Mouse (Mus musculus) right cerebral cortex, postnatal 10 days (tissue): ENCODE measurements around the gene Cacna1c.

Experiments
- DNase-seq, 2 experiments: peaks; one replicate each; pipeline ENCODE4 v3.0.0; 2021; ENCODE audit warnings: low spot score in 2 of 2

Gene Cacna1c

DNA sequence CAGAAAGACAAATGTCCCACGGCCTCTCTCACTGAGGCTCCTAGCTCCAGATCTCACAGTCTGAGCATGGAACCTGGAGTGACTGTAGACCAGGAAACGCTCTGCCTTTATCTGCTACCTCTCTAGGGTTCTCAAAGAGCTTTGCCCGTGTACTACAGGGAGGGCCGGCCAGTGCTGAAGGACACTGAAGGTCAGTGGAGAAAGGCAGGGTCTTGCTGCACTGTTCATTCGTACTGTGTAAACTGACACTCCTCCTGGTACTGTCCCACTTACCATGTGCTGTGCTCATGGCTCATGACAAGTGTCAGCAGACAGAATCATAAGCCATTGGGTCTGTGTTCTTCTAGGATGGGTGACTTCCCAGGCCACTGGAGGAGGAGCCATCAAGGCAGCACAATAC is 17.2 kb upstream of the Cacna1c start:
- DNase-seq: peak; percentile 15

DNA sequence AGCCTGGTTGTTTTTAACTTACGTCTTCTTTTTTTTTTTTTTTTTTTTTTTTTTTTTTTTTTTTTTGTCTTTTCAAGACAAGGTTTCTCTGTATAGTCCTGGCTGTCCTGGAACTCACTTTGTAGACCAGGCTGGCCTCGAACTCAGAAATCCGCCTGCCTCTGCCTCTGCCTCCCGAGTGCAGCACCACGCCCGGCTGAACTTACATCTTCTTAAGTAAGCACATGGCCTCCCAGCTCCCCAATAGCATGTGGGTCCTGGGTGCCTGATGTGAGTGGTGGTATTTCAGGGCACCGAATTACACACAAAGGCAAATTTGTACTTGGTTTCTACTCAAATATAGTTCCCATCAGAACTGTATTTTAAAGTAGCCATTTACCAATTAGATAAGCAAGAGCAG is 9.8 kb upstream of the Cacna1c start:
- DNase-seq: peak in 1 of 2 experiments; percentile 9

DNA sequence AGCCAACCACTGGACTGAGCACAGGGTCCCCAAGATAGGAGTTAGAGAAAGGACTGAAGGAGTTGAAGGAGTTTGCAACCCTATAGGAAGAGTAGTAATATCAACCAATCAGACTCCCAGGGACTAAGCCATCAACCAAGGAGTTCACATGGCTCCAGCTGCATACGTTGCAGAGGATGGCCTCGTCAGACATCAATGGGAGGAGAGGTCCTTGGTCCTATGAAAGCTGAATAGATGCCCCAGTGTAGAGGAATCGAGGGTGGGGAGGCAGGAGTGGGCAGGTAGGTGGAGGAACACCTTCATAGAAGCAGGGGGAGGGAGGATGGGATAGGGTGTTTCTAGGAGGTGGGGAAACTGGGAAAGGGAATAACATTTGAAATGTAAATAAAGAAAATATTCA is 8.7 kb upstream of the Cacna1c start:
- DNase-seq: peak in 1 of 2 experiments; percentile 10

DNA sequence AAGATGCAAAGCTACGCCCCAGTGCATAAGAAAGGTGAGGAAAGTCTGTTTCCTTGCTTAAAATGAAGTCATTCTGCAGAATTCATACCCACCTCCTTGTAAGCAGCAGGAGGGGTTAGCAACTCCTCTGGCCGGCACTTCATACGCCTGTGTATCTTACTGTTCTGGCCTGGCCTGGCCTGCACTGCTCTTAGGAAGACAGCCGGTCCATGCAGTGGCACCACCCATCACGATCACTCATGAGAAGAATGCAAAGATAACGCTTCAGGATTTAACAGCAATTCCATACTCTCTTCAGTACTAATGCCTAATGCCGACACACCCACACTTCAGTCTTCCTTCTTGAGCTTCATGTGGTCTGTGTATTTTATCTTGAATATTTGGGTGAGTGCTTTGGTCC is 8.1 kb upstream of the Cacna1c start:
- peak in 1 of 2 experiments; percentile 10 for DNase-seq

GRCm38 (mm10) chr6:119201575-119201974 is 5.4 kb upstream of the Cacna1c start:
- DNase-seq: peak in 1 of 2 experiments; percentile 15

GRCm38 (mm10) chr6:119200362-119200761 is 4.1 kb upstream of the Cacna1c start:
- no peak for DNase-seq

GRCm38 (mm10) chr6:119199274-119199879 is 3.2 kb upstream of the Cacna1c start:
- DNase-seq: no peak

DNA sequence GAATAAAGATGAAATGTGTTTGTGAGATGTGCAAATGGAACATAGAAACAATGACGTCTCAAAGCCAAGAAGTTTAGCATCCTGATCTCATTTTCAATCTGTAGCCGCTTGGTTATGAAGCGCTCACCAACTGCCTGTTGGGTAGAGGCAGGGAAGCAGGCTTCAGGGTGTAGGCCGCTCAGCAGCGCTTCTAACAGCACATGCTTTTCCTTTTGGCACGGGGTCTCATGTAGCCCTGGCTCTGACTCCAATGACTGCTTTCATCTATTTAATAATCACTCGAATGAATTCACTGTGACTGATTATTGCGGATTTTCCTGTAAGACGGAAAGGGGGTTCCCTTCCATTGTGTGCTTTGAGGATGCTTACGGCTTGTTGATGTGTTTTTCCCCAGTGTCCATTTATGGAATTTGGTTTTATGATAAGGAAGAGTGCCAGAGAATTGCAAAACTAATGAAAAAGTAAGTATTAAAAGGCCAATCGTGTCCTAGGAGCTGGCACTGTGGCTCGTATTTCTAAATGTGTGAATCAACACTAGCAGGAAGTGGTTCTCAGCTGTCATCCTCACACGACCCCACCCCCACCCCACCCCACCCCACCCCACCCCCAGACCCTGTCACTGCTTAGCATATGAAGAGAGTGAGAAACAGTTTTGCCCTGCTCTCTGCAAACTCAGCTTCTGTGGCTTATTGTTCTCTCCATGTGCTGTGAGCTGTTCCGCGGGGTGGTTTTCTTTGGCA is 2.5 kb upstream of the Cacna1c start:
- no peak for DNase-seq

- no peak for DNase-seq
Measured at GRCm38 (mm10) chr6:119194601-119195000, 1.6 kb downstream of the Cacna1c start.

- DNase-seq: no peak
Measured at GRCm38 (mm10) chr6:119194161-119194560, 2.1 kb downstream of the Cacna1c start.

DNA sequence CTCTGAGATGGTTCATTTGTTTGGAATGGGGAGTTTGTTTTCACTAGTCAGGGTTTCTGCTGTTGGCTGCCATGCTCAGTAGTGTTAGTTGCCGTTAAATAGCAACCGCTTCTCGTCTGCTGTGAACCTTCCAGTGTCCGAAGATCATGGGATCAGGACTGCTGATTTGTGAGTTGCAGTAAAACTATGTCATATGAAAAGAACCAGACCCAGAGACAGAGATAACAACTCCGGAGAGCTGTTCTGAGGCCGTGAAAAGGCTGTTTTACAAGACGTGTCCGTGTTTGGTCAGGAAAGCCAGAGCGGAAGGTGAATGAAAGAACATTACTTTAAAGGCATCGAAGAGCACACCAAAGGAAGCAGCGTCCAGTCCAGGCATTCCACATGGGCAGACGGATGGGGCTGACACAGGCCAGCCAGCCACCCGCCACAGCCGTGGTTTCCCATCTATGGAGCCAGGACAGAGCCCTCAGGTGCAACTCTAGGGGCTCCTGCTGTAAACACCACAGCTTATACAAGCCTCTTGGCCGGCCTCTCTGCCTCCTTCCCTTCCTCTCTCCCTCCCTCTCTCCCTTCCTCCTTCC is 2.6 kb downstream of the Cacna1c start:
- no peak for DNase-seq

DNA sequence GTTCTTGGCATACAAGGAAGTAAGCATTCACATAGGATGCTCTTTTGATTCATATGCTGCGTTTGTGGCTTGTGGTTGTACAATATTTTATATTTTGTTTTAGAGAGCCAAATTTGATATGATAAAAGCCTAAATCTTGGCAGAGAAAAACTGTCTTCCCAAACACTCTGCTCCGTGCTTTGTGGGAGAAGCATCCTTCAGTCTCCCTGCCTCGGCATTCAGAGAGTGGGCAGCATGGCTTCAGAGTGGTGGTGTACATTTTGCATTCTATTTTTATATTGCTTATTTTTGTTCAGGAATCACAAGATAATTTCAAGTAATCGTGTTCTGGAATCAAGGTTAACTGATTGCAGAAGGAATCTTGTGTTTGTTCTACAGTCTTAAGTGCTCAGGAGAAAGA is 4.7 kb downstream of the Cacna1c start:
- DNase-seq: no peak

DNA sequence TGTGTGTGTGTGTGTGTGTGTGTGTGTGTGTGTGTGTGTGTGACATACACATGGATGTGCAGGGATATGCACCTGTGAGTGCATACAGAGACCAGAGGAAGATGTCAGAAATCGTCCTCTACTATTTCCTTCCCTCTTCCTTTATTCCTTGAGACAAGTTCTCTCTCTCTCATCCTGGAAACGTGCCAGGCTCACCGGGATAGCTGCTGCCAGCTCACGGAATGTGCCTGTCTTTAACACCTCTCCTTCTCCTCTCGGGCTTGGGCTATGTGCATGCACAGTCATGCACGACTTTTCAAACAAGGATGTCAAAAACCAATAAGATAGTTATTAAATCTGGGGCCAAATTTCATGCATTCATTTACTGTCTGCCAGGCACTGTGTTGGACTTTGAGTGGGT is 8.6 kb downstream of the Cacna1c start:
- no peak for DNase-seq

GRCm38 (mm10) chr6:119186658-119187057 is 9.6 kb downstream of the Cacna1c start:
- DNase-seq: peak in 1 of 2 experiments; percentile 39

DNA sequence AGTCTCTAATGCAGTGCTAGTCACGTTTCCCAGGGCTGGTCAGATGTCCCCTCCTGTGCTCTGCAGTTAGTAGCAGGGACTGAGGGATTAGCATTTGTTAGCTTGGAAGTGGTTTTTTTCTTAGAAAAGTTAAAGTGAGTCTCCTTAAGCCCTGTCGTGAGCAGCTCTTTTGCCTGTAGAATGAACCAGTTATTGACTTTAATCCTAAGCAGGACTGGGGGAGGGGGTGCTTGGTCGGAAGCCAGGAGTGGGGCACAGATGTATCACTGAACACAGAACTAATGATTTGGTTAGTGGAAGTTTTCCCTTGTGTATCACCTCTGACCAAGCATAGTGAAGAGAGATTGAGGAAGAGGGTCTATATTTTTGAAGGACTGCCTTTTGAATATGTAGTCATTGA is 12.4 kb downstream of the Cacna1c start:
- no peak for DNase-seq

DNA sequence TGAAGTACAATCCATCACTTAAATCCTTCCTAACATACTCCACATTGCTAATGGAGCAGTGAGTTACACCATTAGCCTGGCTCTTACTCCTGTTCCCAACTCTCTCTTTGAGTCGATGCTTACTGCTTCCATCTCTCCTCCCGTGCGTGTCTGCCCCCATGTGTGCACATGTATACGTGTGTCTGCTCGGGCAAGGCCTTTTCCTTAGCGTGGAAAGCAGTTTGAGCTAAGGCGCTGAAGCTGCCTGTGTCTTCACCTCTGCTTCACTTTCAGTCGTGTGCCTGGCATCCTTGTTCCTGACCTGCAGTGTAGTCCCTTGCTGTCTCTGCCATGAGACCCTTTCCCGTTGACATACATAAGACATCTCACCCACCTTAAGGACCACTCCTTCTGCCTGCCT is 14.0 kb downstream of the Cacna1c start:
- DNase-seq: no peak

GRCm38 (mm10) chr6:119180188-119180587 is 16.0 kb downstream of the Cacna1c start:
- peak in 1 of 2 experiments; percentile 10 for DNase-seq

DNA sequence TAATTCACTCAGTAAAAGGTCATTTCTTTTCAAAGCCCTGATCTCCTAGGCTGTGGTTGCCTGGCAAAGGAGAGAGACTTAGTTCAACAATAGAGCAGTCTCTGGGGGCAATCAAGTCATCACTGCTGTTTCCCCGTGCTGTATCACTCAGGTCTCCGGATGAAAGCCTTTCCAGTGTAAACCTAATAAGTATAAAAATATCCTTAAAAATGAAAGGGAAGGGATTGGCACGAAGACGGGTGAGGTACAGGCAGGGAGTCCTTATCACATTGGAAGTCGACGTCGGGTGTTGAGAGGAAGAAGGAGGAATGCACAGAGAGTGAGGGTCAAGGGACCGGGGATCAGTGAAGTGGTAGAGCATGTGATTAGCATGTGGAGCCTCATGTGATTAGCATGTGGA is 19.1 kb downstream of the Cacna1c start:
- DNase-seq: no peak

DNA sequence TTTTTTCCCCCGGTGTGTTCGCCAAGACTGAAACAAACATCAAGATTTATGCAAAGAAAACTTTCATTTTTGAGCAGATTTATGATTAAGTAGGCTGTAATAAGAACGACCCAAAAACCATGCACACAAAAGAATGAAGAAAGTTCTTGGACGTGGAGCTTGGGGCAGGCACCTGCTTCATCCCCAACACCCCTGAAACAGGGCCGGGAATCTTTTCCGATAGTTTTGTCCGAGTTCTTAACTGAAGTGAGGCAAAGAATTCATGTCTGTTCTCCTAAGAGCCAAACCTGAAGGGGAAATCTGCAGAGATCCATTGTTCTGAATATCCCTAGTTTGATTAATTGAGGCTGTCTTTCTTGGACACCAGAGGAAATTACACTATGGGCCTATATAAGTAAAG is 20.1 kb downstream of the Cacna1c start:
- peak in 1 of 2 experiments; percentile 13 for DNase-seq

GRCm38 (mm10) chr6:119175078-119175853 is 21.0 kb downstream of the Cacna1c start, which contains the start of gene Dcp1b:
TSS of gene Dcp1b (plus strand) at chr6:119175253.
- peak; percentile 95 for DNase-seq

DNA sequence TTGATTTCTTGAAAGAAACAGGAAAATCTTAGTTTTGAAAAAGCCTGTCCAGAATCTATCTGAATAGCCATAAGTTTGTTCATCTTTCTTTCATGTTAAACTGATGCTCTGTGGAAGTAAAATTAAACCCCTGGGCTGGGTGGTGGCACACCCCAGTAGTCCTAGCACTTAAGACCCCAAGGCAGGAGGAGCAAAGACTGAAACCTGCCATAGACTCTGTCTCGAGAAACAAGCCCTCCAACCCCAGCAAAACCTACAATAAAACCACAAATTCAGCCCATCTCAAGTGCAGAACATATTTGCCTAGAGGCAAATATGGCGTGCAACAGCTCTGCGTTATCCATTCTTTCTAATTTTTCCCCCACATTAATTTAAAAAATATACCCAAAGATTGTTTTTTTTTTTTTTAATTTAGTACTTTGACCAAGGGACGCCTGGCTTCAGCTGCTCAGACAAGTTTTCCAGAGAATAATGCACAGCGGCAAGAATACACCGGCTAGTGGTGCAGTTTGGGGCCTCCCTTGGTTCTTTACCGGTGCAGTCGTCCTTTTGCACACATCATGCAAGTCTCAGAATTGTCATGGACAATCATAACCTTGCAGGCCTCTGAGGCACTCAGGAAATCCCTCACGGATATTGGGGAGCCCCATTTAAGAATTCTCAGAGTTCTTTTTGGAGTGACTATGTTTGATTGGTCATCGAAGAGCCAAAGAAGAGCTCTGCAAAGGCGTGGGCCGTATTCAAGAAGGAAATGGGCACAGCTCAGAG is 21.7 kb downstream of the Cacna1c start:
- peak in 1 of 2 experiments; percentile 13 for DNase-seq
